Mouse (Mus musculus) midbrain, postnatal 0 days (tissue): ENCODE results near the gene Grhl3. TPM values are rescaled to one million over a fixed set of nuclear protein-coding genes. Genes with fewer than 3 reads are reported as not detected.

Experiments used
- ATAC-seq: fragments of 200-750 bp; cut with Nextera tagmentation; 2 replicates; pipeline ENCODE4 v1.8.0; 2017; ENCODE audit warnings: moderate number of reproducible peaks, mild to moderate bottlenecking, moderate TSS enrichment, moderate library complexity; ENCODE audit not compliant: low FRiP score
- DNase-seq: peaks from one replicate; pipeline ENCODE4 v3.0.0-alpha.2; 2015; ENCODE audit warnings: low spot score
- H3K27ac ChIP-seq: fragments of 300-500 bp; sonication (generic); 2 replicates; pipeline ENCODE4 v1.5.1; 2014; ENCODE audit warnings: low read depth, mild to moderate bottlenecking, low read length, mixed read lengths
- H3K27me3 ChIP-seq: fragments of 300-500 bp; sonication (generic); 2 replicates; pipeline ENCODE4 v1.6.1; 2014; ENCODE audit warnings: low read length, control low read depth, mixed read lengths; ENCODE audit not compliant: insufficient read depth
- H3K36me3 ChIP-seq: fragments of 300-500 bp; sonication (generic); 2 replicates; pipeline ENCODE4 v1.6.1; 2014; ENCODE audit warnings: low read length, control low read depth, mixed read lengths; ENCODE audit not compliant: insufficient read depth
- H3K4me1 ChIP-seq: fragments of 300-500 bp; sonication (generic); 2 replicates; pipeline ENCODE4 v1.6.1; 2014; ENCODE audit warnings: mild to moderate bottlenecking, control low read depth, antibody characterized with exemption, low read length, mixed read lengths; ENCODE audit not compliant: insufficient read depth
- H3K4me2 ChIP-seq: fragments of 300-500 bp; sonication (generic); 2 replicates; pipeline ENCODE4 v1.6.1; 2014; ENCODE audit warnings: low read depth, mild to moderate bottlenecking, low read length, mixed read lengths; ENCODE audit not compliant: poor library complexity, severe bottlenecking
- H3K4me3 ChIP-seq: fragments of 300-500 bp; sonication (generic); 2 replicates; pipeline ENCODE4 v1.5.1; 2014; ENCODE audit warnings: low read depth, mild to moderate bottlenecking, low read length, moderate library complexity
- H3K9ac ChIP-seq: fragments of 300-500 bp; sonication (generic); replicated peaks from 2 replicates; pipeline ENCODE4 v1.6.1; 2014; ENCODE audit warnings: mild to moderate bottlenecking, low read length, moderate library complexity, mixed read lengths; ENCODE audit not compliant: poor library complexity, severe bottlenecking
- H3K9me3 ChIP-seq: fragments of 300-500 bp; sonication (generic); 2 replicates; pipeline ENCODE4 v1.6.1; 2016; ENCODE audit warnings: low read length, control low read depth
- CTCF ChIP-seq: IDR thresholded peaks from 2 replicates; pipeline ENCODE4 v1.5.1; 2016; ENCODE audit warnings: antibody characterized with exemption, mild to moderate bottlenecking
- WGBS: fragments of 180-500 bp; shearing (Covaris S2); extraction: QIAGEN DNeasy Blood & Tissue Kit; methylation state at CpG from one replicate; pipeline ENCODE4 v1.1.7; 2014; 5-methylcytosine and 5-hydroxymethylcytosine counted together
- polyA plus RNA-seq: library from polyadenylated mRNA; unstranded; fragments of >200 nt; fragmentation: Nextera tagmentation; extraction: Ambion mirVana; gene quantifications from 2 replicates; pipeline ENCODE4 v1.2.1, GENCODE M21; 2015
- total RNA-seq: library from RNA; depleted of rRNA; stranded (reverse); fragments of >200 nt; gene quantifications from 2 replicates; pipeline ENCODE4 v1.2.3, GENCODE M21; 2014

Gene Grhl3
- total and polyA plus RNA-seq, 2 experiments from 2014 or later: 1.5 to 2.7 TPM

DNA sequence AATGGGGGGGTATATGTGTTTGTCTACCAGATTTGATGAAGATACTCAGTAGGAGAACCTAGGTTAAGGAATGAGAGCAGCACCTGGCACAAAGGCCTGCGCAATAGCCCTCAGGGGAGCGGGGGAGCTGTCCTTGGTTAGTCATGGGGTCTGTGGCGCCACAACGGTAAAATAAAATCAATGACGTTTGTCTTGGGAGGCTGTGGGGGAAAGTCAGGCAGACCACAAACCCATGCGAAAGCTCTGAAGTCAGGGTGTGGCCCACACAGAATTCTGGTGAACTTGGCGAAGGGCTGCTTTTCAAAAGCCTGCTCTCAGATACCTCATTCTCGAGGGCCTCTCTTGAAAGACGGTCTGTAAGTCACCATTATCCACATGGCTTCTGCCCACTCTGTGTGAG, 53.0 kb downstream of the Grhl3 start:
- DNase-seq: no peak
- H3K27me3 ChIP-seq: peaks cover 4% of the 10 kb centered on the region
- no peak for TF ChIP-seq CTCF
- no peak overlapping the region for H3K9ac ChIP-seq
- no peaks in the 10 kb centered on the region for H3K4me1 ChIP-seq
- H3K27ac ChIP-seq: no peak overlapping the region
- 77% methylated on average over 9 of the region's 9 CpGs for WGBS
- H3K9me3 ChIP-seq: no peaks in the 10 kb centered on the region
- ATAC-seq: no peak
- H3K4me3 ChIP-seq: no peak overlapping the region
- no peaks in the 10 kb centered on the region for H3K36me3 ChIP-seq
- H3K4me2 ChIP-seq: no peak overlapping the region

DNA sequence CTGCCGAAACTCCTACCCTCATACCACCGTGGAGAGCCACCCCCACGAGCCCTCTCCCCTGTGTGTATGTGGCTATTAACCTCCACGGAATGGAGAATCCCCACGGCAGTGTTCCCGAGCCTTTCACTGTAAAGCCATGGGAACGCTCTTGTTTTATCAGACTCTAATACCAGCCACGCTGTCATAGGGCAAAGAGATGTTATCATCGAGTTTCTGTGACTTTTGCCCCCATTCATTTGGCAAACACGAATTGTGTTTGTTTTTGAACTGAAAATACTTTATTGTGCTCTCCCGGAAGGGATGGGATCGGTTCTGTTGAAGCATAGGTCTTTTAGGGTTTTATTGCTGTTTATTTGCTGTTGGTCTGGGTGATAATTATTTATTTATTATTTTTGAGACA, 55.3 kb downstream of the Grhl3 start:
- H3K4me2 ChIP-seq: no peak overlapping the region
- TF ChIP-seq CTCF: no peak
- ATAC-seq (no peak), DNase-seq (no peak)
- 86% methylated on average over 12 of the region's 12 CpGs for WGBS
- H3K36me3 ChIP-seq: no peaks in the 10 kb centered on the region
- H3K27ac ChIP-seq: no peak overlapping the region
- H3K9ac ChIP-seq: no peak overlapping the region
- H3K27me3 ChIP-seq: peaks cover 4% of the 10 kb centered on the region; the same call in 1 of the 2 replicates
- no peaks in the 10 kb centered on the region for H3K4me1 ChIP-seq
- H3K9me3 ChIP-seq: no peaks in the 10 kb centered on the region
- no peak overlapping the region for H3K4me3 ChIP-seq

GRCm38 (mm10) chr4:135516351-135517316, 56.8 kb downstream of the Grhl3 start:
- 59% methylated on average over 15 of the region's 15 CpGs for WGBS
- peak; percentile 50 for DNase-seq
- H3K4me3 ChIP-seq: no peak overlapping the region
- no peaks in the 10 kb centered on the region for H3K36me3 ChIP-seq
- no peaks in the 10 kb centered on the region; the same call in 1 of the 2 replicates for H3K27me3 ChIP-seq
- H3K4me2 ChIP-seq: no peak overlapping the region
- no peak overlapping the region for H3K27ac ChIP-seq
- no peaks in the 10 kb centered on the region for H3K9me3 ChIP-seq
- ATAC-seq: no peak
- no peak overlapping the region for H3K9ac ChIP-seq
- no peaks in the 10 kb centered on the region for H3K4me1 ChIP-seq
- TF ChIP-seq CTCF: peak; percentile 76

DNA sequence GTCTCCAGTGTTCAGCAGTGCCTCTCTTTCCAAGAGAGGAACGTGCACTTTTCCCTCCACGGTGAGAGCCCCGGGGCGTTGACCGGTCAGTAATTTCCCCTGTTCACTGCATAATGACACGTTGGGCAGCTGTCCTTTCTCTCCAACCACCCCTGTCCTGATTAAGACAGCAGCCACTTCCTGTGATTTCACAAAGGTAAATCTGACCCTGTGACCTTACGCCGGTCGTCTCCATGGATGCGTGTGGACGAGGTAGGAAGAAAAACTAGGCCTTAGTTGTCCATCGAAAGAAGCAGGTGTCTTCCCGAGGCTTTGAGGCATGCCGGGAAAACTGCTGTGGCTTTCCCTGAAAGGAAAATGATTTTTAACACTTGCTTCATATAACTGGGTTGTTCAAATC, 58.5 kb downstream of the Grhl3 start:
- H3K4me3 ChIP-seq: no peak overlapping the region
- no peak for DNase-seq
- WGBS: 71% methylated on average over 14 of the region's 14 CpGs

GRCm38 (mm10) chr4:135513865-135514264, 59.6 kb downstream of the Grhl3 start:
- 65% methylated on average over 7 of the region's 7 CpGs for WGBS
- Histone ChIP-seq H3K9ac (no peak overlapping the region), H3K4me1 (no peaks in the 10 kb centered on the region), H3K27me3 (no peaks in the 10 kb centered on the region), H3K4me2 (no peak overlapping the region), H3K9me3 (no peaks in the 10 kb centered on the region), H3K4me3 (no peak overlapping the region), H3K36me3 (no peaks in the 10 kb centered on the region), H3K27ac (no peak overlapping the region)
- no peak for TF ChIP-seq CTCF
- ATAC-seq (no peak), DNase-seq (no peak)

More for the DNA sequence above, 58.5 kb downstream of the Grhl3 start:
- H3K27ac ChIP-seq: no peak overlapping the region
- H3K9ac ChIP-seq: no peak overlapping the region
- H3K36me3 ChIP-seq: no peaks in the 10 kb centered on the region
- H3K9me3 ChIP-seq: no peaks in the 10 kb centered on the region
- H3K27me3 ChIP-seq: no peaks in the 10 kb centered on the region
- H3K4me2 ChIP-seq: no peak overlapping the region
- no peak for ATAC-seq
- no peaks in the 10 kb centered on the region for H3K4me1 ChIP-seq
- no peak for TF ChIP-seq CTCF

DNA sequence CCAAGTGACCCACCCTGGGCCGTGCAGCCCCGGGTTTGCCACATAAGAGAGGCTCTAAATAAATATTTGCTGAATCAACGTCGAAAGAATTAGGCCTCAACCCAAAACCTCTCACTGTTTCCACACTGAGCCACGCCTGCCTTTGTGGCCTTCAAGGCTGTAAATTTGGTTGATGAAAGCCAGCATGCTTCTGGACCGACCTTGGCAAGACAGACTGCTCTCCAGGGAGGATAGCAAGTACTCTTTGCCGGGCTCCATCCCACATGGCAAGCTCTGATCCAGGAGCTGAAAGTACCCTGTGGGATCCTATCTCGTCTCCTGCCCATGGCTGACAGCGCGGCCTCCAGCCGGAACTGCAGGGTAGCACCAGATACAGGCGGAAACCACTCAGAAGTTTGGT, 63.9 kb downstream of the Grhl3 start:
- no peak for DNase-seq
- Histone ChIP-seq H3K4me1 (no peaks in the 10 kb centered on the region), H3K4me3 (no peak overlapping the region)

More for the DNA sequence above, 63.9 kb downstream of the Grhl3 start:
- 65% methylated on average over 12 of the region's 12 CpGs for WGBS
- no peak for ATAC-seq
- H3K4me2 ChIP-seq: no peak overlapping the region
- H3K9me3 ChIP-seq: no peaks in the 10 kb centered on the region
- no peak overlapping the region for H3K27ac ChIP-seq
- TF ChIP-seq CTCF: no peak
- H3K9ac ChIP-seq: no peak overlapping the region
- H3K27me3 ChIP-seq: no peaks in the 10 kb centered on the region
- H3K36me3 ChIP-seq: no peaks in the 10 kb centered on the region
